Mouse (Mus musculus) myocyte (in vitro differentiated cells): ENCODE data around the gene Gm20696.

Experiments
- MAX ChIP-seq: IDR thresholded peaks from one replicate; pipeline ENCODE4 v1.6.1; 2011; ENCODE audit warnings: low read depth, mild to moderate bottlenecking, control low read depth
- MYOD1 ChIP-seq, 3 experiments: IDR thresholded peaks; one replicate each; pipeline ENCODE4 v1.6.1; 2011; ENCODE audit warnings: control low read depth in 2 of 3, low read depth in 2 of 3, mild to moderate bottlenecking in 2 of 3, moderate library complexity in 1 of 3; ENCODE audit not compliant: insufficient read length in 2 of 3, control insufficient read depth in 1 of 3
- POLR2A ChIP-seq: IDR thresholded peaks from one replicate; pipeline ENCODE4 v1.6.1; 2011; ENCODE audit warnings: low read depth, mild to moderate bottlenecking, control low read depth, moderate library complexity; ENCODE audit not compliant: insufficient read length
- POLR2AphosphoS2 ChIP-seq: IDR thresholded peaks from one replicate; pipeline ENCODE4 v1.6.1; 2011; ENCODE audit warnings: low read depth, control low read depth; ENCODE audit not compliant: insufficient read length

DNA sequence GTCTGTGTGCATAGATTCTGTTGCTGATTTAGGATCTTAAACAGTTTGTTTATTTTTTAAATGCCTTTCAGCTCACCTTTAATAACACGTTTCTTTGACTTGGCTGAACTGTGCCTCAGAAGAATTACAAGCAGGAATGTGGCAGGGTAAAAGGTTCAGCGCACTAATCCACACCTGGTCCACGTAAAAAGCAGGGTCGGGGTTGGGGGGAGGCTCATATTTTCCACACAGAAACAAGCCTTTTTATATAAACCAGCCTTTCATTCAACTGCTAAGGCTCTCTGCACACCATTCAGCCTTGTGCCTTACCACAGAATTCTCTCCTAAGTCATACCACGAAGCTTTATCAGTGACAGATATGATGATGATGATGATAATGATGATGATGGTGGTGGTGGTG lies 393.4 kb downstream of the Gm20696 start:
- TF ChIP-seq MAX: no peak
- no peak for TF ChIP-seq POLR2A
- no peak for TF ChIP-seq POLR2AphosphoS2
- TF ChIP-seq MYOD1 (IDR thresholded peaks at IDR 0.05; ENCODE audit: control insufficient read depth in 1 of 3, insufficient read length in 2 of 3, low read depth in 2 of 3): no peak
